Comparison of ENCODE assay signal across 8 mouse cellular contexts in the genomic region with DNA sequence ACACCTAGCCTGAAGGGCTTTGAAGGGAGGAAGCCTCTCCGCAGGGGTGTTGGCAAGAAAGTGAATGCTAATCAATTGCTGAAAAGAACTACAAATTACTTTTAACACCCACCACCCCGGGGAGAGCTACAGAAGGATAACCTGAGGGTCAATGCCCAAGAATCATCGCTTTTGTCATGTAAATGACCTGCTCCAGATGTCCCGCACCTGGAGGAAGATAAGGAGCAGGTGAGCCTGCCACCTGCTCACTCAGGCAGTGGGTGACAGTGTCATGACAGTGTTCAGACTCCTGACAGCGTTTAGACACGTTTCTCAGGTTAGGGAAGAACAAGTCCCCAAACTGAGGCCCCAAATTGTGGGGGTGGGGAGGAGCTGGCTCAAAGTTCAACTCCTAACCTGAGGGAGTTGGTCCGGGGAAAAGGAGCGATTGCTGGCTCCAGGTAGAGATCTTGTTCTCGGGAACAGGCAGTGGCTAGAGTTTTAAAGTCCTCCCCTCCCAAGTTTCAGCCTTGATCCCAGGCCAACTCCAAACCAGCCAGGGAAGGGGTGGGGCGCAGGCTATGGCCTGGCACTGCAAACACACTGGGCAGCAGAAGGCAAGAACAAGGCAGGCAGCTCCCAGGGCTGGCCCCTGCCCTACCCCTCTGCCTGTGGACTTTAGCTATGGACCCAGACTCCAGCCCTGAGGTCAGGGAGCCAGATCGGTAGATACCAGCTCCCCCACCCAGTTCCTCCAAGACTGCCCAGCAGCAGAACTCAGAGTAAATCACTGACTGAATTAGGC. TPM values are rescaled to one million over a fixed set of nuclear protein-coding genes. Genes with fewer than 3 reads are reported as not detected.
DNase-seq lines count a peak whose midpoint lies in the region; ATAC-seq and TF ChIP-seq lines count a peak whose summit lies in the region.

No protein-coding gene starts in this region.

- H3K27me3 ChIP-seq in forebrain, embryonic 10.5 days (ENCODE audit: poor library complexity, severe bottlenecking) = no peaks in the 10 kb centered on the region
- no peaks in the 10 kb centered on the region for H3K27me3 ChIP-seq in forebrain, embryonic 16.5 days (replicated peaks; ENCODE audit: control insufficient read depth, insufficient read depth, low read length)
- H3K27me3 ChIP-seq in ES-Bruce4 (ENCODE audit: control insufficient read depth, insufficient read depth, low read length, poor library complexity, severe bottlenecking) = peaks cover 2% of the 10 kb centered on the region; the same call in 1 of the 2 replicates
- no peaks in the 10 kb centered on the region for H3K27me3 ChIP-seq in limb, embryonic 15.5 days
- H3K27me3 ChIP-seq in stomach, postnatal 0 days (ENCODE audit: control insufficient read depth, insufficient read depth, low read length) = no peaks in the 10 kb centered on the region

- no peak overlapping the region for H3K4me3 ChIP-seq in forebrain, embryonic 10.5 days
- no peak overlapping the region for H3K4me3 ChIP-seq in forebrain, embryonic 16.5 days (replicated peaks; ENCODE audit: low read length)
- H3K4me3 ChIP-seq in ES-Bruce4 (ENCODE audit: low read depth, low read length) = no peak overlapping the region
- no peak overlapping the region for H3K4me3 ChIP-seq in limb, embryonic 15.5 days
- H3K4me3 ChIP-seq in stomach, postnatal 0 days (ENCODE audit: low read depth, low read length) = no peak overlapping the region

- TF ChIP-seq EP300 in ES-Bruce4 (IDR thresholded peaks at IDR 0.05; ENCODE audit: insufficient read depth, low read depth, low read length) = peak; percentile 85
- no peak for TF ChIP-seq EP300 in stomach, postnatal 0 days (optimal IDR thresholded peaks at IDR 0.05)

- TF ChIP-seq POLR2A in ES-Bruce4 (IDR thresholded peaks at IDR 0.05; ENCODE audit: insufficient read depth, low read length) = no peak

- H3K4me1 ChIP-seq in forebrain, embryonic 10.5 days = peaks cover 92% of the 10 kb centered on the region
- H3K4me1 ChIP-seq in forebrain, embryonic 16.5 days (replicated peaks; ENCODE audit: control insufficient read depth, insufficient read depth, low read length) = peaks cover 66% of the 10 kb centered on the region
- H3K4me1 ChIP-seq in ES-Bruce4 (ENCODE audit: control insufficient read depth, insufficient read depth, low read length) = peaks cover 2% of the 10 kb centered on the region
- peaks cover 57% of the 10 kb centered on the region for H3K4me1 ChIP-seq in limb, embryonic 15.5 days
- peaks cover 2% of the 10 kb centered on the region for H3K4me1 ChIP-seq in stomach, postnatal 0 days (replicated peaks; ENCODE audit: control insufficient read depth, insufficient read depth)

- 19% methylated on average over 11 of the region's 11 CpGs for WGBS in forebrain, embryonic 10.5 days
- 14% methylated on average over 11 of the region's 11 CpGs for WGBS in forebrain, embryonic 16.5 days
- WGBS in limb, embryonic 15.5 days = 24% methylated on average over 11 of the region's 11 CpGs
- 22% methylated on average over 11 of the region's 11 CpGs for WGBS in stomach, postnatal 0 days

- TF ChIP-seq CTCF in ES-Bruce4 (IDR thresholded peaks at IDR 0.05; ENCODE audit: low read depth, low read length) = no peak
- no peak for TF ChIP-seq CTCF in stomach, postnatal 0 days (IDR thresholded peaks at IDR 0.05; ENCODE audit: low read depth)

- intact Hi-C loops in gastrocnemius, postnatal 36 days (cut with DNase I) = loop anchor here (5.0 kb wide), 1 partner anchor 40 kb away; no protein-coding TSS in a partner anchor

- no peak for DNase-seq in forebrain, embryonic 10.5 days (ENCODE audit: extremely low spot score, low spot score)
- peak; percentile 50 to 52 for DNase-seq in gastrocnemius, postnatal 36 days
- peak; percentile 92 for DNase-seq in stomach, postnatal 0 days (ENCODE audit: low spot score)
- DNase-seq in thymus, postnatal 25 days = no peak
- no peak for DNase-seq in left cerebral cortex, adult 9 months (ENCODE audit: low spot score in 2 of 2)

- H3K36me3 ChIP-seq in forebrain, embryonic 10.5 days (replicated peaks) = peaks cover 50% of the 10 kb centered on the region
- H3K36me3 ChIP-seq in forebrain, embryonic 16.5 days (ENCODE audit: control insufficient read depth, insufficient read depth) = 0 out of 2 replicates have a peak, but pooled peaks cover 2% of the 10 kb centered on the region
- no peaks in the 10 kb centered on the region for H3K36me3 ChIP-seq in ES-Bruce4 (ENCODE audit: control insufficient read depth, insufficient read depth, low read length, poor library complexity, severe bottlenecking)
- H3K36me3 ChIP-seq in limb, embryonic 15.5 days = peaks cover 15% of the 10 kb centered on the region
- no peaks in the 10 kb centered on the region for H3K36me3 ChIP-seq in stomach, postnatal 0 days (ENCODE audit: control insufficient read depth, insufficient read depth, low read length)

- no peak for ATAC-seq in forebrain, embryonic 16.5 days
- ATAC-seq in limb, embryonic 15.5 days (ENCODE audit: insufficient number of reproducible peaks, low FRiP score, low TSS enrichment, low read depth) = no peak
- peak; percentile 96 for ATAC-seq in stomach, postnatal 0 days (ENCODE audit: low FRiP score, low TSS enrichment)

- no peak overlapping the region for H3K4me2 ChIP-seq in forebrain, embryonic 16.5 days (ENCODE audit: low read length)
- no peak overlapping the region for H3K4me2 ChIP-seq in limb, embryonic 15.5 days
- H3K4me2 ChIP-seq in stomach, postnatal 0 days (replicated peaks; ENCODE audit: low read depth) = 0 out of 2 replicates have a peak overlapping the region, but pooled peaks have one; percentile 23

- peak overlapping the region; percentile 60; the same call in 1 of the 2 replicates for H3K27ac ChIP-seq in forebrain, embryonic 10.5 days
- no peak overlapping the region for H3K27ac ChIP-seq in forebrain, embryonic 16.5 days (ENCODE audit: low read length)
- H3K27ac ChIP-seq in ES-Bruce4 (ENCODE audit: insufficient read depth, low read length) = no peak overlapping the region
- H3K27ac ChIP-seq in limb, embryonic 15.5 days = peak overlapping the region; percentile 65
- H3K27ac ChIP-seq in stomach, postnatal 0 days (replicated peaks) = peak overlapping the region; percentile 83

- no peak overlapping the region for H3K9ac ChIP-seq in forebrain, embryonic 16.5 days (replicated peaks; ENCODE audit: low read depth, low read length)
- no peak overlapping the region for H3K9ac ChIP-seq in ES-Bruce4 (ENCODE audit: low read depth, poor library complexity, severe bottlenecking)
- H3K9ac ChIP-seq in limb, embryonic 15.5 days = no peak overlapping the region
- H3K9ac ChIP-seq in stomach, postnatal 0 days (ENCODE audit: low read length) = peak overlapping the region; percentile 23; the same call in 1 of the 2 replicates

- no peaks in the 10 kb centered on the region for H3K9me3 ChIP-seq in forebrain, embryonic 10.5 days
- no peaks in the 10 kb centered on the region for H3K9me3 ChIP-seq in forebrain, embryonic 16.5 days (ENCODE audit: control insufficient read depth, low read length)
- no peaks in the 10 kb centered on the region for H3K9me3 ChIP-seq in ES-Bruce4 (replicated peaks; ENCODE audit: control insufficient read depth, insufficient read depth, low read length, poor library complexity, severe bottlenecking)
- H3K9me3 ChIP-seq in limb, embryonic 15.5 days = no peaks in the 10 kb centered on the region
- H3K9me3 ChIP-seq in stomach, postnatal 0 days (ENCODE audit: control insufficient read depth, low read length) = no peaks in the 10 kb centered on the region

RNA-seq across cellular contexts. Expression of a gene that starts 36.8 kb away (rescaled TPM):
- 37.3 and 38.3 TPM in 2 replicates for polyA plus RNA-seq in forebrain, embryonic 10.5 days (2016; fragmentation: Nextera tagmentation; extraction: Ambion mirVana)
- polyA plus RNA-seq in forebrain, embryonic 16.5 days (2015; fragmentation: Nextera tagmentation; extraction: Ambion mirVana) = 60.9 and 64.3 TPM in 2 replicates
- 7.4 and 8.3 TPM in 2 replicates for polyA plus RNA-seq in ES-Bruce4 (2011; ENCODE audit: insufficient read depth, insufficient read length, low read depth, missing spikeins)
- total RNA-seq in gastrocnemius, postnatal 36 days (2021) = 10 to 100 TPM; 21.1 to 23.7 TPM
- polyA plus RNA-seq in limb, embryonic 15.5 days (2015; fragmentation: Nextera tagmentation; extraction: Ambion mirVana) = 57.1 and 59.5 TPM in 2 replicates
- 21.4 and 22.7 TPM in 2 replicates for polyA plus RNA-seq in stomach, postnatal 0 days (2015; fragmentation: Nextera tagmentation; extraction: Ambion mirVana)

Comparison
In these comparisons a context has a peak if more than half of its experiments do, and no peak if none do; other contexts are left out.
1. H3K27ac ChIP-seq: peak in forebrain, embryonic 10.5 days (single experiment), limb, embryonic 15.5 days (single experiment) and stomach, postnatal 0 days (single experiment); none in forebrain, embryonic 16.5 days (single experiment) and ES-Bruce4 (single experiment).
2. DNase-seq: peak in gastrocnemius, postnatal 36 days (2 of 2) and stomach, postnatal 0 days (single experiment); none in forebrain, embryonic 10.5 days (single experiment), thymus, postnatal 25 days (single experiment) and left cerebral cortex, adult 9 months (0 of 2).